Mouse (Mus musculus): ENCODE measurements around the gene Arhgap29.

Gene Arhgap29

GRCm38 (mm10) chr3:121952041-121952591 lies at the start of gene Arhgap29:
Gene Arhgap29, plus strand, starts transcription at chr3:121952541.
- no peak for DNase-seq

DNA sequence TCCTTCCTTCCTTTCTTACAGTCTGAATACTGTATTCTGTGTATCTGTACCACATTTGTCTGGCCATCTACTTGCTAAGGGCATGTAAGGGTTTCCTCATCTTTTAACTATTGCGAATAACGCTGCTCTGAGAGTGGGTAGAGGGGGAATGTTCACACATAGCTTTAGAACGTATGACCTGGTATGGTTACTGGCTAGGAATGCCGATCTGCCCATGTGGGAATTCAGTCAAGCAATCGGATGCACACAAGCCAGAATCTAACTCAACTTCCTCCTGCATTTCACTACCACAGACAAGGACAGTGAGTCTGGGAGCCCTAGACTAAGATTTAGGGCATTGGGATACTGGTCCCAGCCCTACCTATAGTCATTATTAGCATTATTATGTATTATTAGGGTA lies 49.6 kb upstream of the Arhgap29 start:
- DNase-seq, result no peak

GRCm38 (mm10) chr3:121903286-121903685 lies 49.1 kb upstream of the Arhgap29 start:
- peak; percentile 73 for DNase-seq

DNA sequence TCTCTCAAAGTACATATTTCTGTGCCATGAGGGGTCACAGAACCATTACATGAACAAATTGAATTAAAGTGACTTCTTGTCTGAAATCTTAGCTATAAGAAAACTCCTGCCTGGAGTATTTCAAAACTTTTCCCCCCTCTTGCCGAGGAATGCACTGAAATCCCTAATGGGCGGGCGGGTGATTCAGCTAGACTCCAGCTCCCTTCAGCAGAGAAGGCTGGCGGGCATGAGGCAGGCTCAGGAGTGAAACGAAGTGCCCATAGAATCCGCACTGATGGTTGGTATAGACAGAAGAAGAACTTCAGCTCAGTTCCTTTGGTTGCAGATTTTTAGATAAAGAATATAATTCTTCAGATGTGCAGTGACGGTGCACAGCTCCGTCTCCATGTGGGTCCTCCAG lies 48.6 kb upstream of the Arhgap29 start:
- DNase-seq, result no peak

- DNase-seq, result no peak
These were observed 47.9 kb upstream of the Arhgap29 start for GRCm38 (mm10) chr3:121904476-121904875.

GRCm38 (mm10) chr3:121906623-121907022 lies 45.7 kb upstream of the Arhgap29 start:
- DNase-seq, result no peak

GRCm38 (mm10) chr3:121909155-121909554 lies 43.2 kb upstream of the Arhgap29 start:
- no peak for DNase-seq

DNA sequence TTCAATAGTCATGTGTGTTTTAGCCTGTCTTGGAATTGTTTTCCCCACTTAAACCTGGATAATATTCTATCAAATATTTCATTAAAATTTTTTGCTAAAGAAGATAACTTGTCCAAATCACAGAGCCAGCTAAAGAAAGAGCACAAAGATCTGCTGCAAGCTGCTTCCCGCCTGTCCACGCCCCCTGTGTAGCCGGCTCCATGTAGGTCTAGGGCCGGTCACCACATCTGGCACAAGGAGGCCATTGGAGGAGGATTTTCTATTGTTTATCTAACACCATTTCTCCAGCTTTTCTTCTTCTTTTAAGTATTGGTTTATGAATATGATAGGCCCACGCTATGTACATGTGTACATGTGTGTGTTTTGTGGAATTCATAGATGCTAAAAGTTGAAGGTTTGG lies 38.9 kb upstream of the Arhgap29 start:
- DNase-seq, result no peak

DNA sequence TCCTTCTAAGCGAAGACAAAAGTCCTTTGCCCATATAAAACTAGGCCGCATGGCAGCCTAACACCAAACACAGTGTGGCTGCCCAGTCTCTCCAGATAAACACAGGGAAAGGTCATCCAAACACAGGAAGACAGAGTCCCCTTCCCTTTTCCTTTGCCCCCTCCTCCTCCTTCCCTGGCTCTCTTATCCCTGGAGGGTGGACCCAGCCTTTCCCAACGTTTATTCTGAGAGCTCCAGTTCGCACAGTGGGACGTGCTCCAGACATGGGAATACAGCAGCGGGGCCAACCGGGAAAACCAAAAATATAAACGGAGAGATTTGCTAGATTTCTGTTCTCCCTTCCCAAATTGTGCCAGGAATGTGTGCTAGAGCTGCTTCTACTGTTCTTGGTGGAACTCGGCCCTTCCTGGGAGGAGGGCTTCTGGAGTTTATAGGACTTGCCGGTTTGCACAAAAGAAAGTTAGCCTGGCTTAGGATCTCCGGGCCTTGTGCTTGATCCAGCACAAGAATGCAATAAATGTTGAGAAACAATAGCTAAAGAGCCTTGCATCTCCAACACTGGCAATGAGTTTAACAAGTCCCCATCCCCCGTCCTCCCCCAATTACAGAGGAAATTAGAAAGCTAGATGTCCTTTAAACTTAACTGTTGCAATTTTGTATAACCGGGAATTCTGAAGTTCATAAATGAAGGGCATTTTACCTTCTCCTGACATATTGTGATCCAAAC lies 37.7 kb upstream of the Arhgap29 start:
- DNase-seq, result peak; percentile 71

- peak; percentile 75 for DNase-seq
These were observed 37.1 kb upstream of the Arhgap29 start for GRCm38 (mm10) chr3:121915191-121915590.

DNA sequence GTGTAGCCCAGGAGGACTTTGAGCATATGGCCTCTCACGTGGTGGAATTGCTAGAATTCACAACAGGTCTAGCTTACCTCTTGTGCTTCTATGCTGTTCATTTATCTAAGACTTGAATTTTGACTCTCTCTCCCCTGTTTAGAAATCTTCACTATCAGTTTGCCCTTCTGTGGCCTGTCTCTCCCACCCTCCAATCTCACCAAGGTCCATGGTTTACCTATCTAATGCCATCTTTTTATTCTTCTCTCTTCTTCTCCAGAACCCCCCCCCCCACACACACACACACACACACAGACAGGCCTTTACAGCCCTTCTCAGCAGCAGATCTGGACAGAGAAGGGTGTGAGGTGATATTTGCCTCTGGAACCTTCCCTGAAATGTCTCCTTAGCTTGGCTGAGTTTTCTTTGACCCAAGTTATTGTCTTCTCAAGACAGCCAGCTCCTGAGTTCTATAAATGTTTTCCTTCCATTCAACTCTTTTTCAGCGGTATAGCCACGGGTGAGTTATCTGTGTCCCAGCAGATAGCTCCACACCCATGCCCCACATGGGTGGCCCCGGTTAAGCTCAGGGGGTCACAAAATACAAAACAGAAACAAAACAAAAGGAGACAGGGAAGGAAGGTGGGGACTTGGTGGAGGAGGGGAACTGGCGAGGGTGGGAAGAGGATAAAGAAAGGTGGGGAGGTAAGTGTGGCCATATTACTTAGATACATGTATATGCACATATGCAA lies 35.4 kb upstream of the Arhgap29 start:
- no peak for DNase-seq

- no peak for DNase-seq
These were observed 34.7 kb upstream of the Arhgap29 start for GRCm38 (mm10) chr3:121917658-121918057.

DNA sequence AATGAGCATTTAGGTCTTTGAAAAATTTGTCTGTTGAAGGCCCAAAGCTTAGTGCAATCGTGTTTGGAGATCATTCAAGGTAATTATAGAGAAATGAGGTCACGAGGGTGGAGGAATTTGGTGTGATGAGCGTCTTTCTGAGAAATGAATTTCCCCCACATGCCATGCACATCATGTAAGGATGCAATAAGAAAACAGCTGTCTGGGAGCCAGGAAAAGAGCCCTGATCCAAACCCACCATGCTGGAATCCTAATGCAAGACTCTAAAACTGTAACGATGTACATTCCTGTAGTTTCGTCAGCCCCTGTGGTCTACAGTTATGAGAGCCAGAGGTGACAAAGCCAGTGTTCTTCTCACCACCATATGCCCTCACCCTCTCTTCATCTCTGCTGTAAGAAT lies 32.4 kb upstream of the Arhgap29 start:
- DNase-seq, result no peak

DNA sequence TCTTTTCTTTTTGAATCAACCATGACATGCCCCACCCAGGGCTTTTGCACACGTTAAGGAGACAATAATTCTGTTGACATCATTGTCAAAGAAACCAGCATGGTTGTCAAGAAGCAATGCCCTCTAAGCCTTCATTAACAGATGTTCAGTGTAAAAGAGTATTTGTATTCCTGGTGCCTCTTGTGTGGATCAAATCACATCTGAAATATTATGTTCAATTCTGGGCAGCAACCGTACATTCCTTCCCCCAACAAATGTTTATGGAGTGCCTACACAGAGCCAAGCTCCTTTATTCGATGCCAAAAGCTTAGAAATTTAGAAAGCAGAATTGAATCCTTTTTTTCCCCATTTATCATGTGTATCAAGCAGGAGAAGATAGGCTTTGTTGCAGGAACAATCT lies 31.6 kb upstream of the Arhgap29 start:
- no peak for DNase-seq

DNA sequence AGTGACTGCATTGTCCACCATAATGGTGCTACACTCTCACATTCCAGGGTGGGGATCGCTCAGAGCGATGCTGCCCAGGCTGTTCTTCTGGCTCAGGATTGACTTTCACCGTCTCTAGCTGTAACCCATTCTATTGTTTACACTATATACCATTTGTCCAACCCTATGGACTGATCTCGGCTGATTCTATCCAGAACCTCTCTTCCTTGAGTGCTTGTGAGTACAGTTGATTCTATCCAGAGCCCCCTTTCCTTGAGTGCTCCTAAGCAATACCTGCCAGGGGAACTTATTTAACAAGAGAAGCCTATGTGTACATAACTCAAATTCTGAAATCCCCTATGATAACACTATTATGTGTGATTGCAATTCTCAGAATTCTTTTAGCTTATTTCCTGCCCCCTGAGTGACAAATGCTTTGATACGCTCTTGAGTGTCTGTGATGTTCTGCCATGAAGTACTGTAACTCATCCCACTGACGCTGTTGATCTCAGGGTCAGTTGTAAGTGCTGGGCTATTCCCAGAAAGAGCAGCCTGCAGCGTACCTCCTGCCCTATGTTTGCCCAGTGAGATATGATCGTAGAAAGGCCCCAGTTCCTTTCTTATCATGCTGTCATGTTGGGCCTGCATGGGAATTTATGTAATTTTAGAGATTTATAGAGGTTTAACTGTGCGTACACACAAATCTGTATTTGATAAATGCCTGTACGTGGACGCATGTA lies 27.4 kb upstream of the Arhgap29 start:
- DNase-seq, result no peak

DNA sequence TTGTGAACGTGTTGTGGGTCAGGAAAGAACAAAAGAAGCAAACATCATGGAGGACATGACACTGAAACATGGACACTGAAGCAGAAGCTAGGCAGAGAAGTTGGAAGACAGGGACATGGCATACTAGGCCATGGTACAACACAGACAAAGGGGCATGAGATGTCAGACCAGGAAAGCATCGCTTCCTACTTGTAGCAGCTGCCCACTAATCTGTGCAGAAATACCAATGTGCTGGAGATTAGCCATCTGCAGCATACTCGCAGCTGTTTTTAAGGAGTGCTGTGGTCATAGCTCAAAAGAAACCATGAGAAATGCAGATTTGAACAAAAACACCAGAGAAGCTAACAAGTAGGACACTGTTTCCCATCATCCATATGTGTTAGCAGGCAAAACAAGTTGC lies 24.7 kb upstream of the Arhgap29 start:
- DNase-seq, result no peak

GRCm38 (mm10) chr3:121932815-121933214 lies 19.5 kb upstream of the Arhgap29 start:
- DNase-seq, result no peak

DNA sequence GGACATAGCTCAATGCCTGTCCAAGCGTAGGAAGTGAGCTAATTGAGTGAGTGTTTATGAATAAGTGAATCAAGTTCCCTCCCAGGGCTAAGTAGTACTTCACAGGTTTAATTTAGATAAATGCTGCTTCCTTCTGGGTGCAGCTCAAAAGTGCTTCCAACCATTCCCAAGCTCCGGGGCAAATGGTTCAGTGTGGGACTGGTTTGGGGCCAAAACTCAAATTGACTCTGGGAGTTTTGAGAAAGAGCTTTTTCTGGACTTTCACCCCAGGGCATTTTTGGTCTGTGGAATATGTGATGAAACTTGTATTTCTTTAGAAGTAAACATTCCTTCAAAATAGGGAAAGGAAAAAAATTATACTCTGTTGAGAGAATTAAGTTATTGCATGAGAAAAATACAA lies 16.1 kb upstream of the Arhgap29 start:
- DNase-seq, result no peak

DNA sequence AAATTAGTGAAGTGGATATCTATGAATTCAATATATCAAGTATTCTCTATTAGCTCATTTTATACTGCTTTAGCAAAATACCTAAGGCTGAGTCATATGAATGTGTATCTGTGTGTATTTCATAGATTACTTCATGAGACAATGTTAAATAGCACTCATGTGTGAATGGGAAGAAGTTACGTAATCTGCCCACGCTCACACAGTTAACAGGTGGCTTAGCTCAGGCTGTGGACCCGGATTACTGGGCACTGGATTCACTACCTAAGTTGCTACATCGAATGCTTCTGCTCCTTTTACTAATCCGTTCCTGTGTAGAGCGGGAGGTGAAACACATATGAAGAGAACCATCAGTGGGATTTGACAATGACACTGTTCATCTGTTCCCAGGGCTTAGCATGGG lies 15.3 kb upstream of the Arhgap29 start:
- DNase-seq, result no peak

DNA sequence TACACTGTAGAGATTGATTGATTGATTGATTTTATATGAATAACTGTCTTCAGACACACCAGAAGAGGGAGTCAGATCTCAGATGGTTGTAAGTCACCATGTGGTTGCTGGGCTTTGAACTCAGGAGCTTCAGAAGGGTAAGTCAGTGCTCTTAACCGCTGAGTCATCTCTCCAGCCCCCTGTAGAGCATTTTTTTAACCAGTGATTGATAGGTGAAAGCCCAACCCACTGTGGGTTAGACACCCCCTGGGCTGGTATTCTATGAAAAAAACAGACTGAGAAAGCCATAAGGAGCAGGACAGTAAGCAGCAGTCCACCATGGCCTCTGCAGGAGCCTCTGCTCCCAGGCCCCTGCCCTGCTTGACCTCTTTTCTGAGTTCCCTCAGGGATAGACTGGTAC lies 12.7 kb upstream of the Arhgap29 start:
- DNase-seq, result no peak

DNA sequence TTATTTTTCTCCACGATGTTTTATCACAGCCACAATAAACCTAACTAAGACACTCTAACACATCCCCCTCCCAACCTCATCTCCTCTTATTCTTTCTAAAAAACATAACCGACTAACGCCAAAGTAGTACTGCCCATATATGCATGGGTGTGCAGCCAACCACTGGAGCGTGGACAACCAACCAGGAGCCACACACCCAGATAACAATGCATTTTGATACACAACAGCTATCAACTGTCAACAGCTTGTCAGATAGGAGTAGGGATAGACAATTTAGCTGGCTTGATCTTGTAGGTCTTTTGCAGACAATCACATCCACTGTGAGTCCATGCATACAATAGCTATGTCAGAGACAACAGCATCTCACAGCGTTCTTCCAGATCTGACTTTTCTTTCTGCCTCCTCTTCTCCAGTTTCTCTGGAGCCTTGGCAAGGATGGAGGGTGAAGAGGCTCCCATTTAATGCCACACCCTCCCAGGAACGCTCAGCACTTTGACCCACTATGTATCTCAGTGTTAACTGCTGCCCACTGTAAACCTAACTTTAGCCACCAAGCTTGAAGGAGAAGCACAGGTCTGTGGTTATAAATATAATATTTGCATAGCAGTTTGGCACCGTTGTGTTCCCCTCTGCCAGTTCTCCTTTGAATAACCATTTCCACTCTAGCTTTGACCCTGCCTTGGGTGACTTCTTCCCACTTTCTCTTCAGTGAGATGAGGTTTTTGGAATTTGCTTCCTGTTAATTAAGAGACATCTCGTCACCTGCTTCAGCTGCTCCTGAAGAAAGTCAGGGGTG lies 12.0 kb upstream of the Arhgap29 start:
- no peak for DNase-seq

GRCm38 (mm10) chr3:121941204-121941745 lies 11.1 kb upstream of the Arhgap29 start:
- peak; percentile 16 for DNase-seq
